Mouse (Mus musculus) forelimb bud, embryonic 11.5 days (tissue): ENCODE data around the gene Mrpl9.

ENCODE experiments used
- DNase-seq: peaks from one replicate; pipeline ENCODE4 v3.0.0-alpha.2; 2012; ENCODE audit warnings: low read depth, low spot score

Gene Mrpl9

GRCm38 (mm10) chr3:94442951-94443596 is at the start of gene Mrpl9:
Gene Mrpl9 (plus strand): TSS chr3:94443318.
- DNase-seq, result peak; percentile 97

DNA sequence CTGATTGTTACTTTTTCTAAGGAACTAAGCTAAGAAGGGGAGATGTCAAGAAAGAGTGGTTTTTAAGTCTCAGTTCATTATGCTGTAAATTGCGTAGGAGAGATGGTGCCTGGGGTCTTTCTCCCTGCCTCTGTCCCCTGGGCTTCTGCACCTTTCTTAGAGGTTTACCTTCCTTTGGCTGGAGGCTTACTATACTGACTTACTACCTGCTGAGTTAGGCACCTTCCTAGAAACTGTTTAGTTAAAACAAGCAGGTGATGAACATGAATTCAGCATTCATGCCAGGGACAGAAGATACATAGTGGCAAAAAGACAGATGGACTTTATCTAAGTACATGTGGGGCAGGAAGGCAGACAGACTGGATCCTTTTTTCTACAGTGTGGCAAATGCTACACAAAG is 46.8 kb upstream of the Mrpl9 start:
- no peak for DNase-seq

DNA sequence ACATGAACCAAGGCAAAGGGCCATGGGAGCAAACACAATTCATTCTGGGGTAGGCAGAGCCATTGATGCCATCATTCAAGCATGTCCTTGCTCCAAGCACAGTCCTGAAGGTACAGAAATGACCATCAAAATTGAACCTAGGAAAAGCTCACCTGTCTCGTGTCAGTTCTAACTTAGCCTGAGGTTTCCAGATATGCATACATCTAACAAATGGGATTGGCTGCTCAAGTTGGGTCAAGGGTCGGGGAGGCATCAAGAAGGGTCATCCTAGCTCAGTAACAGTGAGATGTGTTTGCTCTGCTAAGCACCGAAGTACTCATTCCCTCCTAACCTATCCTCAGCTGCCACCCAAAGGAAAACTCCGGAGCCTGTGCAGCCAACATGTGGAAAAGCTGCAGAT is 46.3 kb upstream of the Mrpl9 start:
- no peak for DNase-seq

DNA sequence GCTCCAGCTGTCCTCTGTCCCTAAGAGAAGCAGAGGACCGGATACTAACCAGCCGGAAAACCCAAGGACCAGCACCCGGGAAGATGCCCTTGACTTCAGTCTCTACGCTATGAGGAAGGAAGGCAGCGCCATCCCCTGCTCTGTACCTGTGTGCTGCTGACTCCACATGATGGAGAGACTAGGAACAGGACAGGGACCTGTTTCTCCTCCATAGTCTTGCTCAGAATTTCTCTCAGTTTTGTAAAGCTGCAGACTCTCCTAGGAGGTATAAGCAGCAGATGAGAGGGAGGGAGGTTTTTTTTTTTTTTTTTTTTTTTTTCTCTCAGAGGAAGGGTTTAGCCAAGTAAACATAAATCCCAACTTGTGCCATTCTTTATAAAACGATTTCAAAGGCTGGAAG is 44.9 kb upstream of the Mrpl9 start, which contains the start of gene Lingo4:
Gene Lingo4, plus strand, starts transcription at position 301 of the 400 bp plus-strand sequence.
- DNase-seq, result no peak

- DNase-seq, result no peak
Measured at GRCm38 (mm10) chr3:94398943-94399481, 44.1 kb upstream of the Mrpl9 start.

DNA sequence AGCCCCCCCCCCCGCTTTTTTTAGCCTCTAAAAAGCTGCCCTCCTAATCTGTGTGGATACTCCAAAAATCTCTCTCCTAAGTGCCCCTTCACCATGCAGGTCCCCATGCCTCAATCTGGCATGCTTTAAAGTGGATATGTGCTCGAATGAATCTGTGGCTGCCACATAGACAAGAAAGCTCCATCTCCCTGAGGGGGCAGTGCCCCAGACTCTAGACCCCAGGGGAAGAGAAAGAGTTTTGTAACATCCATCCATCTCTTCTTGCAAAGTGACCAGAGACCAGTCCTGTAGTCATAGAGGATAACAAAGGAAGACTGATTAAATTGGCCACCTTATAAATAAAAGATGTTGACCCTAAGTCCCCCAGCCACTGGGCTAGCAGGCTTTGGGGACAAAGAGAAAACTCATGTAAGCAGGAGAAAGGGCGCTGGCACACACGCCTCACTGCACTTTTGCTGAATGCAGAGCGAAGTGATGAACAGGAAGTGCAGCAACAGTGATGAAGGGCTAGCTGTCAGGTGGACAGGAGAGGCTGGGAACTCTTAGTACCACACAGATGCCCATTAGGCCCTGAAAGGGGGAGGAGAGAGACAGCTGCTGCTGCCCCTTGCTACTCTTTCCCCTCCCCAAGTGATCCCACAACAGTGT is 43.3 kb upstream of the Mrpl9 start:
- DNase-seq, result no peak

DNA sequence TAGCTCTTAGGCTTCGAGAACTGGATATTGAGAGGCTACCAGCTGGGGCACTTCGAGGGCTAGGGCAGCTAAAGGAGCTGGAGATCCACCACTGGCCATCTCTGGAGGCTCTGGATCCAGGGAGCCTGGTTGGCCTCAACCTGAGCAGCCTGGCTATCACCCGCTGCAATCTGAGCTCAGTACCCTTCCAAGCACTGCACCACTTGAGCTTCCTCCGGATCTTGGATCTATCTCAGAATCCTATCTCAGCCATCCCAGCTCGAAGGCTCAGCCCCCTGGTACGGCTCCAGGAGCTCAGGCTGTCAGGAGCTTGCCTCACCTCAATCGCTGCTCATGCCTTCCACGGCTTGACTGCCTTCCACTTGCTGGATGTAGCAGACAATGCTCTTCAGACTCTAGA is 40.7 kb upstream of the Mrpl9 start:
- no peak for DNase-seq

- DNase-seq, result no peak
Measured at GRCm38 (mm10) chr3:94404366-94405054, 38.6 kb upstream of the Mrpl9 start.

DNA sequence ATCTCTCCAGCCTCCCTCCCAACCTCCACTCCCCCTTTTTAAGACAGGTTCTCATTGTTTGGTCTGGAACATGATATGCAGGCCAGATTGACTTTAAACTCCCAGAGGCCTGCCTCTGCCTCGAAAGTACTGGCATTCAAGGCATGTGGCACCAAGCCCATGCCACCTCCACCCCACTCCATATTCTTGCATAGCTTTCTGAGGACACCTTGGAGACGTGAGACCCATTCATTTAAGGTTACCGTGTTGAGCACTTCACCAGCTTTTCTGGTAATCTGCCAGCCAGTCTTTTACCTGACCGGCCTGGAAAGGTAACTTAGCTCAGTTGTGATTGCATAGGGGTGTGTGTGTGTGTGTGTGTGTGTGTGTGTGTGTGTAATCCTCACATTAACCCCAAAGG is 37.6 kb upstream of the Mrpl9 start:
- no peak for DNase-seq

DNA sequence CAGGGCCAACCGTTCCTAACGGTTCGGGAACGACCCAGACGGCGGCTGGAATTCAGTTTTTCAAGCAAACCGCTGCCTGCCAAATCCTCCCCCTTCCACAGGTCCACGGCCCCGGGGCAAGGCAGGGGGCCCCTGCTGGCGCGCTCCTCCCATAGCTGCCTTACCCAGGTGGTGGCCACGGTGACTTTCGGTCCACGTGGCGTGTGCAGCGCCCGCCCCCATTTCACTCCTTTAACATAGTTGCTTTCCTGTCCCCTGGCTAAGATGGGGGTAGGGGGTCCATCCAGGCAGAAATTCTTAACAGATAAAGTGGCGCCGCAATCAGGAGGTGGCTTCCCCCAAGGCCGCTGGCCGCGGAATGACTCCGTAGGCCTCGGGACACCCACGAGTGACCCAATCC is 30.6 kb upstream of the Mrpl9 start:
- no peak for DNase-seq

DNA sequence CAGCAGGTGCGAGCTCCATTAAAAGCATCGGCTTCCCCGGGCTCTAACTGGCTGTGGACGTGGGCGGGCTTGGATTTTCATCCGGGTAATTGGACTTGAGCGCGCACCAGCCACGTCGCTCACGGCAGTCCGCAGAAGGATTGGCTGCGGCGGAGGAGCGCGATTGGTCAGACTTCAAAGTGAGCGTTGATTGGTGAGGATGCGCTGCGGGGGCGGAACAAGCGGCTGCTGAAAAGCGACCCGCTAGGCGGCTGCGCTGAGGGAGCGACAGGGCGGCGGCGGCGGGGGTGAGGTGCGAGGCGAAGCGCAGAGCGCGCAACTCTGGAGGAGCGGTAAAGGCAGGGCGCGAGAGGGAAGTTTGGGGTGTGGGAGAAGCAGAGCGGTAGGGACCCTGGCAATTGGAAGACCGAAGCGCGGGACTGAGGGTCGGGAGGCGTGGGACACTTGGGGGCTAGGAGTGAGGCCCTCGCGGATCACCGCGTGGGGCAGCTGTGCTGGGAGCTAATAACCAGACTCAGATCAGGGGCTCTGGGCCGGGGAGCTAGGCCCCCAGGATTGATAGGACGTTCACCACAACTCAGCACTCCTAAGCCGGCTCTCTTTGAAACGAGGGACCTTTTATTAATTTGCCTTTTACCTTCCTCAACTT is 30.0 kb upstream of the Mrpl9 start, which contains the start of gene Tdrkh:
Gene Tdrkh, plus strand, starts transcription at position 243 of the 649 bp plus-strand sequence.
- peak; percentile 96 for DNase-seq

DNA sequence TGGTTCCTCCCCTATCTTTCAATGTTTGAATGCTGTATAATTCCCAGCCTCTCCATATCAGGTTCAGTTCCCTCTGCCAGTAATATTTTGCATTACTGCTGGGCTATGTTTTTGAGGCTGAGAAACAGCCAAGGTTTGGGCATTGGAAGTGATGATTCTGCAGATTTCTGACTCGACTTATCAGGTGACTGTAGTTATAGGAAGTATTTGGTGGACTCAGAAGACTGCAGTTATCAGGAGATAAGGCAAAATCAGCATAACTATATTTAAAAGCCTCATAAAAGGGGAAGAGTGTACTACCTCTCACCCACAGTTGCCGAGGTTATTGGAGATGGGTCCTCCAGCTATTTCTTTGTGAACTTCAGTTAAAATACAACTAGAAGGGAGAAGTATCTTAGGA is 12.1 kb upstream of the Mrpl9 start:
- no peak for DNase-seq

DNA sequence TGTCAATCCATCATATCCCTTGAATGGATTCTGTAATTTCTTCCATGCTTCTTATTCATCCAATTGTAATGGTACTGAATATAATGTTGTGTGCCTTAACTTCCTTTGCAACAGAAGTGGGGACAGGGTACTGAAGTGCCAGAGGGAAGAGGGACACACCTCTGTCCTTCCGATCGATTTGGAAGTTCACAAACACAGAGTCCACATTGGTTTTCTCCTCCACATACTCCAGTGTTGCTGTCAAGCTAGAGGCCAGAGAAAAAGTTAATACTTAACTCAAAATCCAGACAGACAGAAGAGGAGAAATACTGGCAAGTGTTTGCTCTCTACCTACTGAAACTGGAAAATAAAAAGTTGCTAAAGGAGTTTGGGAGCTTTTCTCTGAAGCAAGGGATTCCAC is 8.8 kb upstream of the Mrpl9 start:
- no peak for DNase-seq

DNA sequence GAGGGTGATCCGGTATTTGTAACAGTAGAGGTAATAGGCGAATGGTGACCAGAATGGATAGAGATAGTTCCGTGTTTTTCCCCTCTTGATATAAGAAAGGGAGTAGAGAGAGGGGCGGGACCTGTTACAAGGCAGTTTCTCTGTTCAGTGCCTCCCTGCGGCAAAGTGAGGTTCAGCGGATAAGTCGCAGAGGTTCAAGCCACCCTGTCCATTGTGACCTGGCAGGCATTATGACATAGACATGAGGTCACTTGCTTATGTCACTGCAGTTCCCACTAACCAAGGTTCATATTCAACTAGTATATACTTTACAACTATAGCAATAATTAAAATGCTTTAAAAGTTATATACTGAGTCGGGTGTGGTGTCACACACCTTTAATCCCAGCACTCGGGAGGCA is 6.7 kb upstream of the Mrpl9 start:
- DNase-seq, result no peak

DNA sequence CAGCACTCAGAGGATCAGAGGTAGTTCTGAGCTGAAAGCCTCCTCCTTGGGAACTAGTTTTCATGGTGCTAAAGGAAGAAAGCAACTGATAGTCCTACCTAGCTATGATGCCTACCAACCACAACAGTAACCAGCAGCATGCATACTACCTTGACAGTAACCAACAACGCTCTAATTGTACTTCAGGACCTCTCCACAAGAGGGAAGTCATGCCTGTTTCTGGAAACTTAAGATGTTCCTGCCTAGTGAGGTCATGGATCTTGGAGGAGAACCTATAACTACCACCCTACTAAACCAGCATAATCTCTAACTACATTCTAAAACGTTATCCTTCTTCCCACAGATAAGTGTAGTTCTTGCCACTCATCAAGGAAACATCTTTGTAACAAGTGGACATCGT is 1.9 kb upstream of the Mrpl9 start:
- no peak for DNase-seq

DNA sequence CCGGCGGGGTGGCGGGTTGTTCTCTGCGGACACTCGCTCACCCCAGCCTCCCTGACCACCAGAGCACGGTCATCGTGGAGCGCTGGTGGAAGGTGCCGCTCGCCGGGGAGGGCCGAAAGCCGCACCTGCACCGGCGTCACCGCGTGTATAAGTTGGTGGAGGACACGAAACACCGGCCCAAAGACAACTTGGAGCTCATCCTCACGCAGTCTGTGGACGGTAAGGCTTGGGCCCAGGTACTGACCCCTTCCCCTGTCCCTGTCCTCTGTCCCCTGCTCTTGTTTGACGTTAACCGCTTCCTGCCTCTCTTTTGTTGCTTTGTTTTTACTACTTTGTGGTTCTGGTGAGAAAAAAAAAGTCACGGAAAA is 463 bp downstream of the Mrpl9 start, which contains the start of gene Oaz3:
Gene Oaz3, minus strand, starts transcription at position 319 of the 368 bp plus-strand sequence.
- no peak for DNase-seq

GRCm38 (mm10) chr3:94449377-94449776 is 6.3 kb downstream of the Mrpl9 start:
- DNase-seq, result no peak

DNA sequence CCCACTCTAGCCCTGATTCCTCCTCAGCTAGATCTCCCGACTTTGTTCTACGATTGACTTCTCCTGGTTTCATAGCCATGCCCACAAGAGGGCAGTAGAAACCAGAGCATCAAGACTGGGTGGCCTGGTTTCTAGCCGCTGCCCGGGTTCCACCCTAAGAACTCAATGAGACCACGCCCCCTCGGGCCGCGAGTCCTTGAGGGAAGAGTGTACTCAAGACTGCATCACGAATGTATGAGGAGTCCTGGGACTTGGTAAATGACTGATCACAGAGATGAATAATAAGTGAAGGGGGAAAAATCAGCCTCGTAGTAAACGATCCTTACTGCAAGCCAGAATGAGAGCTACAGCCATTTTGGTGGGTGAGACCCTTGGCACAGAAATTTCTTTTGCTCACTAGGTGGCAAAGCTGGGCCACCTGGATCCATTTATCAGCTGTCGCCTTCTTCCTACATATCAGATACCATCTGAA is 13.4 kb downstream of the Mrpl9 start:
- DNase-seq, result peak; percentile 93

GRCm38 (mm10) chr3:94457055-94457454 is 13.9 kb downstream of the Mrpl9 start:
- no peak for DNase-seq

DNA sequence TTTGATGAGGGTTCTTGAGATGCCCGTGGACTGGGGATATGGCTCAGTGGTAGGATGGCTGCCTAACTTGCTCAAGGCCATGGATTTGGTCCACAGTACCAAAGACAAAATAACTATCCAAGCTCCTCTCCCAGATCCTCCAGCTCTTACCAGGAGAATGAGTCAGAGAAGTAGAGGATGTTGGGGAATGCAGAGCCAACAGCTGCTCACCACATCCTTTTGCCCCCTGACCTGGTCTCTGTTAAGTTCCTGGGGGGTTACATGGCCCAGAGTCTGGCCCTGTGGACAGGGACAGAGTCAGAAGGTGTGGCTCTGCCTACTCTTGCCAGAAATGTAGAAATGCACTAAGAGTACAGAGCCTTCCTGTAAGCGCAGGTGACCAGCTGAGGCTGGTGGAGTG is 16.7 kb downstream of the Mrpl9 start:
- no peak for DNase-seq

DNA sequence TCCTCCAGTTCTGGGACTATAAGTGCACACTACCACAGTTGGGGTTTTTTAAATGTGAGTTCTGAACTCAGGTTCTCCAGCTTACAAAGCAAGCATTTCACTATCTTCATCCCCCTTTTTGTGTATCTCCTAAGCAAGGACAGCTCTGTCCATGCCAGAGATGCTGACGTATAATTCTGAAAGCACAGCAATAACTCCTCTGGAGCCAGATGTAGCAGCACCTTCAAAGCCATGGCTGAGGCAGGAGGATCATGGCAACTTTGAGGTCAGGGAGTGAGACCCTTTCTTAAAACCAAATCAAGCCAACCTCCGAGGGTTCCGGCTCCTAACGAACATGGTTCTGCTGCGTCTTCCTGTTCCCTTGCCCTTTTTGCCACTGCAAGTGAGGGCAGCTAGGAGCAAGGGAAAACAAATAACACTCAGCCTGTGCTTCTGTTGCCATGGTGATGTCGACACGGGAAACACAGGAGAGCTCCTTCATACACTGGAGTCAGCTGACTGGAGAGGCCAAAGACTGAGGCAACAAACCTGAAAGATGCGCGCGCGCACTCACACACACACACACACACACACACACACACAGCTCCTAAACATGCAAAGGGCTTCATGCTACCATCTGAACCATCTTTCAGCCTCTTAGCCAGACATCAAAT is 20.9 kb downstream of the Mrpl9 start:
- peak; percentile 64 for DNase-seq
